Mouse (Mus musculus): ENCODE results near the gene Dgkd.

Dgkd gene

GRCm38 (mm10) chr1:87936075-87936474 is 83.0 kb downstream of the Dgkd start:
- DNase-seq (ENCODE audit: low spot score), result no peak

GRCm38 (mm10) chr1:87936516-87936915 is 83.4 kb downstream of the Dgkd start:
- DNase-seq (ENCODE audit: low spot score), result no peak

GRCm38 (mm10) chr1:87941765-87942164 is 88.7 kb downstream of the Dgkd start:
- no peak for DNase-seq (ENCODE audit: low spot score)

GRCm38 (mm10) chr1:87947681-87948091 is 94.6 kb downstream of the Dgkd start:
- DNase-seq (ENCODE audit: low spot score), result no peak

GRCm38 (mm10) chr1:87951641-87952040 is 98.6 kb downstream of the Dgkd start:
- no peak for DNase-seq (ENCODE audit: low spot score)

GRCm38 (mm10) chr1:87953073-87953472 is 100.0 kb downstream of the Dgkd start:
- no peak for DNase-seq (ENCODE audit: low spot score)

GRCm38 (mm10) chr1:87958931-87959330 is 105.8 kb downstream of the Dgkd start:
- DNase-seq (ENCODE audit: low spot score), result no peak

GRCm38 (mm10) chr1:87959532-87959931 is 106.4 kb downstream of the Dgkd start:
- no peak for DNase-seq (ENCODE audit: low spot score)

- no peak for DNase-seq (ENCODE audit: low spot score)
These were observed 106.9 kb downstream of the Dgkd start for GRCm38 (mm10) chr1:87959998-87960431.

- DNase-seq (ENCODE audit: low spot score), result no peak
These were observed 107.7 kb downstream of the Dgkd start for GRCm38 (mm10) chr1:87960752-87961151.

- no peak for DNase-seq (ENCODE audit: low spot score)
These were observed 108.5 kb downstream of the Dgkd start for GRCm38 (mm10) chr1:87961459-87962167.

GRCm38 (mm10) chr1:87970381-87970780 is 117.3 kb downstream of the Dgkd start:
- DNase-seq (ENCODE audit: low spot score), result no peak

- DNase-seq (ENCODE audit: low spot score), result no peak
These were observed 129.2 kb downstream of the Dgkd start for GRCm38 (mm10) chr1:87982291-87982690.

- no peak for DNase-seq (ENCODE audit: low spot score)
These were observed 139.6 kb downstream of the Dgkd start for GRCm38 (mm10) chr1:87992716-87993115.
